Mouse (Mus musculus): ENCODE results near the gene Asb16. TPM values are rescaled to one million over a fixed set of nuclear protein-coding genes. Genes with fewer than 3 reads are reported as not detected.

Asb16 gene
- polyA plus RNA-seq, 1 experiment from 2014 or later: not detected

GRCm38 (mm10) chr11:102224686-102225085 is 43.9 kb upstream of the Asb16 start:
- Histone ChIP-seq H3K27ac (ENCODE audit: low read depth, low read length) (no peak overlapping the region), H3K9me3 (replicated peaks; ENCODE audit: control insufficient read depth, low read length) (no peaks in the 10 kb centered on the region), H3K9ac (ENCODE audit: low read length) (peak overlapping the region; percentile 43; the same call in 1 of the 2 replicates), H3K4me1 (ENCODE audit: control insufficient read depth, insufficient read depth, low read length) (peaks cover 46% of the 10 kb centered on the region), H3K36me3 (ENCODE audit: control insufficient read depth, insufficient read depth, low read length) (peaks cover 36% of the 10 kb centered on the region), H3K4me3 (ENCODE audit: low read depth, low read length) (no peak overlapping the region), H3K4me2 (ENCODE audit: low read length) (peak overlapping the region; percentile 42), H3K27me3 (replicated peaks; ENCODE audit: control insufficient read depth, insufficient read depth, low read length) (no peaks in the 10 kb centered on the region)
- ATAC-seq (no peak), DNase-seq (ENCODE audit: low spot score) (no peak)
- WGBS: 11% methylated on average over 21 of the region's 22 CpGs

- Histone ChIP-seq H3K36me3 (ENCODE audit: control insufficient read depth, insufficient read depth, low read length) (peaks cover 36% of the 10 kb centered on the region), H3K9ac (ENCODE audit: low read length) (0 out of 2 replicates have a peak overlapping the region, but pooled peaks have one; percentile 43), H3K27ac (ENCODE audit: low read depth, low read length) (no peak overlapping the region), H3K9me3 (replicated peaks; ENCODE audit: control insufficient read depth, low read length) (no peaks in the 10 kb centered on the region), H3K4me3 (ENCODE audit: low read depth, low read length) (no peak overlapping the region), H3K4me1 (ENCODE audit: control insufficient read depth, insufficient read depth, low read length) (peaks cover 40% of the 10 kb centered on the region), H3K4me2 (ENCODE audit: low read length) (peak overlapping the region; percentile 42), H3K27me3 (replicated peaks; ENCODE audit: control insufficient read depth, insufficient read depth, low read length) (no peaks in the 10 kb centered on the region)
- ATAC-seq (no peak), DNase-seq (ENCODE audit: low spot score) (no peak)
- WGBS: 65% methylated on average over 5 of the region's 5 CpGs
Measured at GRCm38 (mm10) chr11:102225221-102225620, 43.3 kb upstream of the Asb16 start.

GRCm38 (mm10) chr11:102226067-102226978 is 42.2 kb upstream of the Asb16 start:
- Histone ChIP-seq H3K36me3 (ENCODE audit: control insufficient read depth, insufficient read depth, low read length) (peaks cover 29% of the 10 kb centered on the region), H3K27me3 (replicated peaks; ENCODE audit: control insufficient read depth, insufficient read depth, low read length) (no peaks in the 10 kb centered on the region), H3K4me2 (ENCODE audit: low read length) (peak overlapping the region; percentile 82), H3K4me3 (ENCODE audit: low read depth, low read length) (no peak overlapping the region), H3K9ac (ENCODE audit: low read length) (0 out of 2 replicates have a peak overlapping the region, but pooled peaks have one; percentile 87), H3K9me3 (replicated peaks; ENCODE audit: control insufficient read depth, low read length) (no peaks in the 10 kb centered on the region), H3K4me1 (ENCODE audit: control insufficient read depth, insufficient read depth, low read length) (peaks cover 40% of the 10 kb centered on the region), H3K27ac (ENCODE audit: low read depth, low read length) (no peak overlapping the region; the same call in 1 of the 2 replicates)
- WGBS: 63% methylated on average over 12 of the region's 12 CpGs
- DNase-seq (ENCODE audit: low spot score): no peak
- no peak for ATAC-seq

GRCm38 (mm10) chr11:102227270-102228190 is 41.0 kb upstream of the Asb16 start:
- Histone ChIP-seq H3K4me2 (ENCODE audit: low read length) (peak overlapping the region; percentile 82), H3K9me3 (replicated peaks; ENCODE audit: control insufficient read depth, low read length) (no peaks in the 10 kb centered on the region), H3K4me1 (ENCODE audit: control insufficient read depth, insufficient read depth, low read length) (peaks cover 40% of the 10 kb centered on the region), H3K9ac (ENCODE audit: low read length) (peak overlapping the region; percentile 87), H3K36me3 (ENCODE audit: control insufficient read depth, insufficient read depth, low read length) (peaks cover 17% of the 10 kb centered on the region), H3K27me3 (replicated peaks; ENCODE audit: control insufficient read depth, insufficient read depth, low read length) (no peaks in the 10 kb centered on the region), H3K27ac (ENCODE audit: low read depth, low read length) (peak overlapping the region; percentile 96), H3K4me3 (ENCODE audit: low read depth, low read length) (peak overlapping the region; percentile 87)
- ATAC-seq: peak; percentile 54
- DNase-seq (ENCODE audit: low spot score): peak; percentile 84
- 5% methylated on average over 12 of the region's 12 CpGs for WGBS

GRCm38 (mm10) chr11:102228191-102228545 is 40.4 kb upstream of the Asb16 start:
- Histone ChIP-seq H3K27me3 (replicated peaks; ENCODE audit: control insufficient read depth, insufficient read depth, low read length) (no peaks in the 10 kb centered on the region), H3K4me3 (ENCODE audit: low read depth, low read length) (peak overlapping the region; percentile 87), H3K36me3 (ENCODE audit: control insufficient read depth, insufficient read depth, low read length) (peaks cover 12% of the 10 kb centered on the region), H3K4me2 (ENCODE audit: low read length) (peak overlapping the region; percentile 82), H3K4me1 (ENCODE audit: control insufficient read depth, insufficient read depth, low read length) (peaks cover 40% of the 10 kb centered on the region), H3K9me3 (replicated peaks; ENCODE audit: control insufficient read depth, low read length) (no peaks in the 10 kb centered on the region), H3K27ac (ENCODE audit: low read depth, low read length) (peak overlapping the region; percentile 96), H3K9ac (ENCODE audit: low read length) (peak overlapping the region; percentile 87)
- ATAC-seq (no peak; the same call in 1 of the 2 replicates), DNase-seq (ENCODE audit: low spot score) (no peak)
- WGBS: 7% methylated on average over 9 of the region's 9 CpGs

- H3K9me3 ChIP-seq (replicated peaks; ENCODE audit: control insufficient read depth, low read length): no peaks in the 10 kb centered on the region
- peaks cover 8% of the 10 kb centered on the region; the same call in 1 of the 2 replicates for H3K36me3 ChIP-seq (ENCODE audit: control insufficient read depth, insufficient read depth, low read length)
- DNase-seq (ENCODE audit: low spot score) (no peak), ATAC-seq (no peak)
- H3K9ac ChIP-seq (ENCODE audit: low read length): peak overlapping the region; percentile 87
- peak overlapping the region; percentile 87 for H3K4me3 ChIP-seq (ENCODE audit: low read depth, low read length)
- H3K27ac ChIP-seq (ENCODE audit: low read depth, low read length): peak overlapping the region; percentile 96
- H3K27me3 ChIP-seq (replicated peaks; ENCODE audit: control insufficient read depth, insufficient read depth, low read length): no peaks in the 10 kb centered on the region
- H3K4me1 ChIP-seq (ENCODE audit: control insufficient read depth, insufficient read depth, low read length): peaks cover 40% of the 10 kb centered on the region
- peak overlapping the region; percentile 82 for H3K4me2 ChIP-seq (ENCODE audit: low read length)
- WGBS: 11% methylated on average over 7 of the region's 7 CpGs
Measured at GRCm38 (mm10) chr11:102228646-102229268, 39.8 kb upstream of the Asb16 start.

GRCm38 (mm10) chr11:102229331-102229953 is 39.1 kb upstream of the Asb16 start:
- ATAC-seq (peak; percentile 38), DNase-seq (ENCODE audit: low spot score) (peak; percentile 61)
- Histone ChIP-seq H3K9me3 (replicated peaks; ENCODE audit: control insufficient read depth, low read length) (no peaks in the 10 kb centered on the region), H3K4me1 (ENCODE audit: control insufficient read depth, insufficient read depth, low read length) (peaks cover 40% of the 10 kb centered on the region), H3K9ac (ENCODE audit: low read length) (peak overlapping the region; percentile 87), H3K27me3 (replicated peaks; ENCODE audit: control insufficient read depth, insufficient read depth, low read length) (no peaks in the 10 kb centered on the region), H3K36me3 (ENCODE audit: control insufficient read depth, insufficient read depth, low read length) (peaks cover 3% of the 10 kb centered on the region; the same call in 1 of the 2 replicates), H3K27ac (ENCODE audit: low read depth, low read length) (peak overlapping the region; percentile 96), H3K4me3 (ENCODE audit: low read depth, low read length) (peak overlapping the region; percentile 87), H3K4me2 (ENCODE audit: low read length) (peak overlapping the region; percentile 82)
- under 1% methylated on average over 27 of the region's 47 CpGs for WGBS

All from forebrain, embryonic 14.5 days (tissue).